Mouse (Mus musculus) olfactory bulb, adult 2 months (tissue): ENCODE measurements around the gene Zfp574.

Source experiments
- CTCF ChIP-seq: fragments of 200-500 bp; IDR thresholded peaks from 2 replicates; pipeline ENCODE4 v1.5.1; 2012; ENCODE audit warnings: low read depth, mild to moderate bottlenecking, low read length, moderate library complexity; ENCODE audit not compliant: insufficient read depth
- POLR2A ChIP-seq: fragments of 200-500 bp; IDR thresholded peaks from 2 replicates; pipeline ENCODE4 v1.6.1; 2012; ENCODE audit warnings: mild to moderate bottlenecking, low read depth, low read length, moderate library complexity; ENCODE audit not compliant: insufficient read depth

GRCm38 (mm10) chr7:25071979-25072715 is at the start of gene Zfp574, which contains the start of gene Grik5:
- TF ChIP-seq CTCF = no peak
- no peak for TF ChIP-seq POLR2A
